Mouse (Mus musculus) lung, embryonic 16.5 days (tissue): ENCODE results near the gene Tmem175. TPM values are rescaled to one million over a fixed set of nuclear protein-coding genes. Genes with fewer than 3 reads are reported as not detected.

ENCODE experiments used
- ATAC-seq: fragments of 200-750 bp; cut with Nextera tagmentation; 2 replicates; pipeline ENCODE4 v1.8.0; 2017; ENCODE audit warnings: low read depth, mild to moderate bottlenecking, moderate library complexity
- H3K27ac ChIP-seq: fragments of 300-500 bp; sonication (generic); 2 replicates; pipeline ENCODE4 v1.5.1; 2014; ENCODE audit warnings: mild to moderate bottlenecking, control low read depth, low read length
- H3K27me3 ChIP-seq: fragments of 300-500 bp; sonication (generic); 2 replicates; pipeline ENCODE4 v1.6.1; 2014; ENCODE audit warnings: low read depth, low read length, mixed read lengths; ENCODE audit not compliant: control insufficient read depth, insufficient read depth
- H3K36me3 ChIP-seq: fragments of 300-500 bp; sonication (generic); 2 replicates; pipeline ENCODE4 v1.6.1; 2014; ENCODE audit warnings: low read length; ENCODE audit not compliant: control insufficient read depth, insufficient read depth
- H3K4me1 ChIP-seq: fragments of 300-500 bp; sonication (generic); replicated peaks from 2 replicates; pipeline ENCODE4 v1.6.1; 2014; ENCODE audit warnings: low read length, mixed read lengths; ENCODE audit not compliant: control insufficient read depth, insufficient read depth
- H3K4me2 ChIP-seq: fragments of 300-500 bp; sonication (generic); 2 replicates; pipeline ENCODE4 v1.6.1; 2014; ENCODE audit warnings: low read depth, low read length, control low read depth
- H3K4me3 ChIP-seq: fragments of 300-500 bp; sonication (generic); 2 replicates; pipeline ENCODE4 v1.5.1; 2014; ENCODE audit warnings: mild to moderate bottlenecking, low read length, control low read depth
- H3K9ac ChIP-seq: fragments of 300-500 bp; sonication (generic); 2 replicates; pipeline ENCODE4 v1.6.1; 2014; ENCODE audit warnings: low read length, control low read depth
- H3K9me3 ChIP-seq: fragments of 300-500 bp; sonication (generic); 2 replicates; pipeline ENCODE4 v1.6.1; 2016; ENCODE audit warnings: low read length; ENCODE audit not compliant: control insufficient read depth
- WGBS: fragments of 180-500 bp; shearing (Covaris S2); extraction: QIAGEN DNeasy Blood & Tissue Kit; methylation state at CpG from one replicate; pipeline ENCODE4 v1.1.7; 2014; 5-methylcytosine and 5-hydroxymethylcytosine counted together
- polyA plus RNA-seq: library from polyadenylated mRNA; unstranded; fragments of >200 nt; fragmentation: Nextera tagmentation; extraction: Ambion mirVana; gene quantifications from 2 replicates; pipeline ENCODE4 v1.2.1, GENCODE M21; 2015

The Tmem175 gene
- polyA plus RNA-seq, 1 experiment from 2014 or later = 30.0 TPM

GRCm38 (mm10) chr5:108692271-108692670 is 62.7 kb downstream of the Tmem175 start, which contains the start of gene Fgfrl1:
TSS of gene Fgfrl1 (plus strand) at chr5:108692382.
- ATAC-seq = peak; percentile 6; the same call in 1 of the 2 replicates

GRCm38 (mm10) chr5:108693872-108694288 is 64.3 kb downstream of the Tmem175 start:
- Histone ChIP-seq H3K9ac (peak overlapping the region; percentile 87), H3K4me2 (peak overlapping the region; percentile 83), H3K9me3 (no peaks in the 10 kb centered on the region), H3K4me1 (peaks cover 31% of the 10 kb centered on the region), H3K27ac (peak overlapping the region; percentile 73), H3K36me3 (0 out of 2 replicates have a peak, but pooled peaks cover under 1% of the 10 kb centered on the region), H3K4me3 (peak overlapping the region; percentile 88), H3K27me3 (no peaks in the 10 kb centered on the region)
- WGBS = 0% methylated on average over 27 of the region's 43 CpGs
- ATAC-seq = peak; percentile 97

More at GRCm38 (mm10) chr5:108692271-108692670, 62.7 kb downstream of the Tmem175 start, which contains the start of gene Fgfrl1:
- Histone ChIP-seq H3K27ac (0 out of 2 replicates have a peak within 1 kb of the TSS, but pooled peaks have one; percentile 12), H3K4me3 (peak within 1 kb of the TSS; percentile 88), H3K36me3 (no peaks in the 10 kb centered on the region), H3K9me3 (no peaks in the 10 kb centered on the region), H3K4me2 (peak within 1 kb of the TSS; percentile 82), H3K4me1 (peaks cover 26% of the 10 kb centered on the region), H3K9ac (peak within 1 kb of the TSS; percentile 78), H3K27me3 (no peaks in the 10 kb centered on the region)
- 2% methylated on average over 16 of the region's 18 CpGs for WGBS

GRCm38 (mm10) chr5:108694352-108695261 is 65.0 kb downstream of the Tmem175 start:
- WGBS = under 1% methylated on average over 61 of the region's 99 CpGs
- H3K36me3 ChIP-seq = 0 out of 2 replicates have a peak, but pooled peaks cover 2% of the 10 kb centered on the region
- peak; percentile 60 for ATAC-seq

DNA sequence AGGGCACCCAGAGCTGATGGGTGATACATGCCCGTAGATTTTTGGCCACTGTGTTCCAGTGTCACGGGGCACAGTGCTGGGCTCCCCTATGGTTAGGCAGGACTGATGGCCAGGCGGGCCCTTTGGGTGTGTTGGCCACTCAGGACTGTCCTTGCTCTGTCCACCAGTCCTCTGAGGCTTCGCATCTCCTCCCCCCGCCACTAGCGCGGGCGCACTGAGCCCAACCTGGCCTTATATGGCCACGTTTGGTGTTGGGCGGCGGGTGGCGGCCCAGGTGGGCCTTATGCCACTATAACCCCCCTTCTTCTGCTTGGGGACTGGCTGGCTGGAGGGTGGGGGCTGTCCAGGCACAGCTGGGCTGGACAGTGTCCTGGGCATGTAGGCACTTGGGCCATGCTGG is 66.3 kb downstream of the Tmem175 start:
- H3K27ac ChIP-seq = no peak overlapping the region
- H3K4me2 ChIP-seq = no peak overlapping the region
- H3K36me3 ChIP-seq = 0 out of 2 replicates have a peak, but pooled peaks cover 2% of the 10 kb centered on the region
- no peak for ATAC-seq
- WGBS = 89% methylated on average over 12 of the region's 12 CpGs
- H3K4me3 ChIP-seq = no peak overlapping the region
- no peaks in the 10 kb centered on the region for H3K9me3 ChIP-seq
- H3K9ac ChIP-seq = no peak overlapping the region
- H3K27me3 ChIP-seq = no peaks in the 10 kb centered on the region
- H3K4me1 ChIP-seq = peaks cover 31% of the 10 kb centered on the region

More at GRCm38 (mm10) chr5:108694352-108695261, 65.0 kb downstream of the Tmem175 start:
- H3K9ac ChIP-seq = peak overlapping the region; percentile 87
- peak overlapping the region; percentile 83 for H3K4me2 ChIP-seq
- peak overlapping the region; percentile 88 for H3K4me3 ChIP-seq
- H3K27ac ChIP-seq = peak overlapping the region; percentile 73
- H3K9me3 ChIP-seq = no peaks in the 10 kb centered on the region
- peaks cover 31% of the 10 kb centered on the region for H3K4me1 ChIP-seq
- no peaks in the 10 kb centered on the region for H3K27me3 ChIP-seq

GRCm38 (mm10) chr5:108696542-108696941 is 67.0 kb downstream of the Tmem175 start:
- Histone ChIP-seq H3K27me3 (no peaks in the 10 kb centered on the region), H3K4me3 (no peak overlapping the region), H3K4me1 (peaks cover 31% of the 10 kb centered on the region), H3K4me2 (no peak overlapping the region), H3K9ac (no peak overlapping the region), H3K9me3 (no peaks in the 10 kb centered on the region), H3K36me3 (0 out of 2 replicates have a peak, but pooled peaks cover 2% of the 10 kb centered on the region), H3K27ac (no peak overlapping the region)
- 83% methylated on average over 3 of the region's 3 CpGs for WGBS
- ATAC-seq = no peak

DNA sequence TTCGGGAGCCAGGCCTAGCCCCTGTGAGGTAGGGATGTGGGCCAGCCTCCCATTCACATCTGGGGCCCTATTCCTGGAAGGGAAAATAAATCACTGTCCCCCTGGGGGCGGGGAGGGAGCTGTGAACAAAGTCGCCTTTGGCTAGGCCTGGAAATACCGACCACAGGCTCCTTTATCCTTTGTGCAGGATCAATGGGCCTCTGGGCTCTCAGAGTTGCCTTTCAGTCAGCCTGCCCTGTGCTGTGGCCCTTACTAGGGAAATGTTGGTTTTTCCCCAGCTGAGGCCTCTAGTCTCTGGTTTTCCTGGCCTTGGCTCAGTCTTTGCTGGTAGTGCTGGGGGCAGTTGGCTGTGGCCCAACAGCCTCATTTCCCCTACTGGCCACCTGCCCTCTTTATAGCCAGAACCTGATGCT is 67.8 kb downstream of the Tmem175 start:
- Histone ChIP-seq H3K4me2 (no peak overlapping the region), H3K9me3 (no peaks in the 10 kb centered on the region), H3K9ac (peak overlapping the region; percentile 50), H3K27me3 (no peaks in the 10 kb centered on the region), H3K27ac (peak overlapping the region; percentile 15; the same call in 1 of the 2 replicates), H3K4me3 (no peak overlapping the region), H3K4me1 (peaks cover 28% of the 10 kb centered on the region), H3K36me3 (0 out of 2 replicates have a peak, but pooled peaks cover 2% of the 10 kb centered on the region)
- no peak for ATAC-seq
- 32% methylated on average over 4 of the region's 4 CpGs for WGBS

Other genes with a start within 250 kb of the Tmem175 start
- 0.50 TPM in 1 of 2 replicates, not detected in the other for gene Pde6b, start 241.4 kb upstream of the Tmem175 start, polyA plus RNA-seq
- 324 and 387 TPM in 2 replicates for gene Atp5k, start 195.3 kb upstream of the Tmem175 start, polyA plus RNA-seq
- 0.54 and 0.60 TPM in 2 replicates for gene Mfsd7a, start 180.9 kb upstream of the Tmem175 start, polyA plus RNA-seq
- gene Pcgf3, start 168.5 kb upstream of the Tmem175 start, polyA plus RNA-seq = 16.9 and 18.9 TPM in 2 replicates
- gene Cplx1, start 79.7 kb upstream of the Tmem175 start, polyA plus RNA-seq = 0.95 and 1.3 TPM in 2 replicates
- gene Gak, start within 50 bp of the Tmem175 start, polyA plus RNA-seq = 51.7 and 57.1 TPM in 2 replicates
- 13.8 and 15.7 TPM in 2 replicates for gene Idua, start 30.6 kb downstream of the Tmem175 start, polyA plus RNA-seq
- 11.0 and 12.7 TPM in 2 replicates for gene Dgkq, start 39.9 kb downstream of the Tmem175 start, polyA plus RNA-seq
- gene Slc26a1, start 45.8 kb downstream of the Tmem175 start, polyA plus RNA-seq = 0.51 and 0.75 TPM in 2 replicates
- gene Fgfrl1, start 62.6 kb downstream of the Tmem175 start, polyA plus RNA-seq = 11.2 and 11.8 TPM in 2 replicates
- gene Rnf212, start 145.2 kb downstream of the Tmem175 start, polyA plus RNA-seq = not detected in 2 replicates
- not detected in 2 replicates for gene Tmed11, start 165.6 kb downstream of the Tmem175 start, polyA plus RNA-seq
- gene Vmn2r8, start 179.1 kb downstream of the Tmem175 start, polyA plus RNA-seq = not detected in 2 replicates
- not detected in 2 replicates for gene Vmn2r9, start 222.8 kb downstream of the Tmem175 start, polyA plus RNA-seq